Mouse (Mus musculus) megakaryocyte, embryonic 14.5 days (primary cell): ENCODE data around the gene Itch.

Experiments
- FLI1 ChIP-seq: IDR thresholded peaks from 2 replicates; pipeline ENCODE4 v1.6.1; 2012; ENCODE audit warnings: low read length, inconsistent platforms, mixed read lengths
- GATA1 ChIP-seq: IDR thresholded peaks from 3 replicates; pipeline ENCODE4 v1.6.1; 2012; ENCODE audit warnings: mixed read lengths, low read length, inconsistent platforms, borderline replicate concordance

DNA sequence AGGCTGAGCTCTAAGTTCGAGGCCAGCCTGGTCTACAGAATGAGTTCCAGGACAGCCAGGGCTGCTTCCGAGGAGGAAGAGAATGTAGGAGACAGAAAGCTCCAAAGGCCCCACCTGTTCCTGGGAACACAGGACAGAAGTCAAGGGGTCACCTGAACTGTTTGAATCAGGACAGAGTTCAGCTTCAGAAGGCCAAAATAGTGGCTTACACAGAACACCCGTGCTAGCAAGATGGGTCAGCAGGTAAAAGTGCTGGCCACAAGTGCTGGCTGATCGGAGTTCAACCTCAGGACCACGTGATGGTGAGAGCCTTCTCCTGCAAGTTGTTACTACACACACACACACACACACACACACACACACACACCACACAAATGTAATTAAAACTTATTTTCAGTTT, 133.6 kb downstream of the Itch start:
- TF ChIP-seq GATA1: no peak
- TF ChIP-seq FLI1: no peak
